ENCODE assay signal across 51 mouse cellular contexts in the genomic region with DNA sequence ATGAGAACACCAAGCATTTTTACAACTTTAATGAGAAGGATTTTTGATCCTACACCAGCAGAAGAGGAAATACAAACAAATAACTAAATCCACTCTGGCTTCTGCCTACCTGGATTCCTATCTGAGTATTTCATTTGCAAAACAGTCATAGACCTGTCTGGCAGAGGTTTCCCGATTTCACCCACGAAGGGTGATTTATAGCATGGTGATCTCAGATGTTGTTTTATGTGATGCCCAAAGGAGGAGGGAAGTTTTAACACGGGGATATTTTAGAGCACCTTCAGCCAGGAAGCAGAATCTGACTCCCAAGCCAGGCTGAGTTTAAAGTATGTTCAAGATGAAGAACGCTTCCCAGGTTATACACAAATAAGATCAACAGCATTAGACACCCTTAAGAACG. TPM values are rescaled to one million over a fixed set of nuclear protein-coding genes. Genes with fewer than 3 reads are reported as not detected.
"Had no signal": no experiment of that assay in that cellular context is flagged by ENCODE, and none has a peak within 500 bp of the region (broad histone marks: within the 10 kb centered on the region; RNA-seq: fewer than 3 reads in every experiment).

No protein-coding gene starts in this region.

- DNase-seq: heart, postnatal 10 days; heart, postnatal 14 days; heart, postnatal 36 days; heart, postnatal 4 days; kidney, adult 11 months; kidney, adult 18-20 months; kidney, adult 2 months; kidney, adult 8-10 months; kidney, adult 9 months; kidney, postnatal 10 days; kidney, postnatal 14 days; kidney, postnatal 25 days; kidney, postnatal 36 days; kidney, postnatal 4 days; layer of hippocampus, adult 9-11 months; layer of hippocampus, postnatal 36 days had no signal

RNA-seq across cellular contexts. Expression of a gene that starts 13.4 kb away (rescaled TPM):
- total RNA-seq: heart, postnatal 10 days; heart, postnatal 14 days; heart, postnatal 25 days; heart, postnatal 36 days; heart, postnatal 4 days; hematopoietic stem cell, adult 5-6 weeks; hindbrain, postnatal 0 days; layer of hippocampus, adult 18-20 months; layer of hippocampus, adult 2 months; layer of hippocampus, adult 8-10 months; layer of hippocampus, postnatal 10 days; layer of hippocampus, postnatal 14 days; layer of hippocampus, postnatal 25 days; layer of hippocampus, postnatal 36 days; left cerebral cortex, adult 18-20 months; left cerebral cortex, adult 2 months; left cerebral cortex, adult 8-10 months had no signal
- polyA plus RNA-seq: heart, embryonic 12.5 days; heart, embryonic 13.5 days; heart, embryonic 14.5 days; heart, embryonic 15.5 days; heart, embryonic 16.5 days; heart, postnatal 0 days; hindbrain, embryonic 10.5 days; hindbrain, embryonic 11.5 days; hindbrain, embryonic 12.5 days; hindbrain, embryonic 13.5 days; hindbrain, embryonic 14.5 days; hindbrain, embryonic 15.5 days; hindbrain, embryonic 16.5 days; hindbrain, postnatal 0 days; inflammation-experienced regulatory T-cells, adult 6 months; intestine, embryonic 14.5 days; intestine, embryonic 15.5 days; intestine, embryonic 16.5 days; intestine, postnatal 0 days; kidney, adult 2 months; kidney, embryonic 14.5 days; kidney, embryonic 15.5 days; kidney, embryonic 16.5 days; kidney, postnatal 0 days; large intestine, adult 2 months had no signal

RNA-seq across cellular contexts. Expression of a gene that starts 46.5 kb away (rescaled TPM):
- total RNA-seq: heart, postnatal 10 days; heart, postnatal 14 days; heart, postnatal 25 days; heart, postnatal 36 days; heart, postnatal 4 days; hematopoietic stem cell, adult 5-6 weeks; hindbrain, postnatal 0 days; layer of hippocampus, adult 18-20 months; layer of hippocampus, adult 2 months; layer of hippocampus, adult 8-10 months; layer of hippocampus, postnatal 10 days; layer of hippocampus, postnatal 14 days; layer of hippocampus, postnatal 25 days; layer of hippocampus, postnatal 36 days; left cerebral cortex, adult 18-20 months; left cerebral cortex, adult 2 months; left cerebral cortex, adult 8-10 months had no signal
- polyA plus RNA-seq: heart, embryonic 12.5 days; heart, embryonic 13.5 days; heart, embryonic 14.5 days; heart, embryonic 15.5 days; heart, embryonic 16.5 days; heart, postnatal 0 days; hindbrain, embryonic 10.5 days; hindbrain, embryonic 11.5 days; hindbrain, embryonic 12.5 days; hindbrain, embryonic 13.5 days; hindbrain, embryonic 14.5 days; hindbrain, embryonic 15.5 days; hindbrain, embryonic 16.5 days; hindbrain, postnatal 0 days; inflammation-experienced regulatory T-cells, adult 6 months; intestine, embryonic 14.5 days had no signal
